Mouse (Mus musculus): ENCODE data around the gene Sh2d1b1. TPM values are rescaled to one million over a fixed set of nuclear protein-coding genes. Genes with fewer than 3 reads are reported as not detected.

Sh2d1b1 gene
- total RNA-seq, 2 experiments from 2014 or later = 0.33 to 0.40 TPM

GRCm38 (mm10) chr1:170324312-170324711, 47.2 kb downstream of the Sh2d1b1 start:
- no peak for DNase-seq

DNA sequence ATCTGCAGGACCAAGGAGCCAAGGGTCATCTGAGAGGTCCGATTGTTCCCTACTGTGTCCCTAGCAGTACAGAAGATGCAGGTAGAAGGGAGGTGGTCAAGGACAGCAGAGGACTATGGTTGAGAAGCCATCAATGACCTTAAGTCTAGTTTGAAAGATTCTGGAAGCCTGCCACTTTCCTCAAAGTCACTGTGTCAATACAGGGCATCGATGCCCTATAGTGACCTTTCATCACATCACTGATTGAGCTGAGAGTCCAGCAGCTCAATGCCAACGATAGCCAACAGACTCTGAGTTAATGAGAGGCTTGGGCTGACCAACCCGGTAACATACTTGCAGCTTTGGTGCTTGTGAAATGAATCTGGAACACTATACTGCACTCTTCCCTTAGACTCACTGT, 48.2 kb downstream of the Sh2d1b1 start:
- no peak for DNase-seq

DNA sequence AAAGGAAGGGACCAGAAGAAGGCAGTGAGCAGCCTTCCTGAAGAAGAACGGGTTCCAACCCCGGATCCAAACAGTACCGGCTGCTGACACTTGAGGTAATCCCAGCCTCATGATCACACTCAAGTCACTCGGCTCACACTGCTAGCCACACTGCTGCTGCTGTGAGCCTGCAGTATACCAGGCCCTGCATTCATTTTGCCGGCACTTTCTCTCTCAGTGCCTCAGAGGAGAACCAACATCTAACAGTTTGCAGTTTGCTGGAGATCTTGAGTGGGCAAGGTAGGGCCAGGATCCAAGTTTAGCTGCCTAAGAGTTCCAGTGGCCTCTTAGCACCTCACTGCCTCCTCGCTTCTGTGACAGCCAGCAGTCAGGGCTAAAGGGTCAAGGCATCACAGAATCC, 54.8 kb downstream of the Sh2d1b1 start:
- no peak for DNase-seq

- DNase-seq = no peak
Observed at GRCm38 (mm10) chr1:170332775-170333174, 55.7 kb downstream of the Sh2d1b1 start.

Other genes with a start within 250 kb of the Sh2d1b1 start
- 10 to 100 TPM; 19.5 to 20.3 TPM for gene Ddr2, start 166.6 kb upstream of the Sh2d1b1 start, total RNA-seq (2021)
- 10 to 100 TPM; 57.5 to 65.4 TPM for gene Uap1, start 102.4 kb upstream of the Sh2d1b1 start, total RNA-seq (2021)
- 10 to 100 TPM; 72.7 to 75.4 TPM for gene Uhmk1, start 61.9 kb upstream of the Sh2d1b1 start, total RNA-seq (2021)
- gene Sh2d1b2, start 44.6 kb upstream of the Sh2d1b1 start, total RNA-seq (2021) = not detected
- gene Gm7694, start 29.0 kb downstream of the Sh2d1b1 start, total RNA-seq (2021) = 1 to 10 TPM; 9.1 to 9.5 TPM
- not detected for gene Spata46, start 31.5 kb downstream of the Sh2d1b1 start, total RNA-seq (2021)